Mouse (Mus musculus) retina, adult 2 months (tissue): ENCODE results near the gene Ptn.

Experiments used
- DNase-seq: peaks from one replicate; pipeline ENCODE4 v3.0.0-alpha.2; 2012; ENCODE audit warnings: low read depth, low spot score

Ptn gene

GRCm38 (mm10) chr6:36809747-36810285 is at the start of gene Ptn:
Gene Ptn, minus strand, starts transcription at chr6:36810220.
- DNase-seq = no peak

- no peak for DNase-seq
Measured at GRCm38 (mm10) chr6:36858258-36859041, 48.4 kb upstream of the Ptn start.

- DNase-seq = no peak
Measured at GRCm38 (mm10) chr6:36857627-36858257, 47.7 kb upstream of the Ptn start.

DNA sequence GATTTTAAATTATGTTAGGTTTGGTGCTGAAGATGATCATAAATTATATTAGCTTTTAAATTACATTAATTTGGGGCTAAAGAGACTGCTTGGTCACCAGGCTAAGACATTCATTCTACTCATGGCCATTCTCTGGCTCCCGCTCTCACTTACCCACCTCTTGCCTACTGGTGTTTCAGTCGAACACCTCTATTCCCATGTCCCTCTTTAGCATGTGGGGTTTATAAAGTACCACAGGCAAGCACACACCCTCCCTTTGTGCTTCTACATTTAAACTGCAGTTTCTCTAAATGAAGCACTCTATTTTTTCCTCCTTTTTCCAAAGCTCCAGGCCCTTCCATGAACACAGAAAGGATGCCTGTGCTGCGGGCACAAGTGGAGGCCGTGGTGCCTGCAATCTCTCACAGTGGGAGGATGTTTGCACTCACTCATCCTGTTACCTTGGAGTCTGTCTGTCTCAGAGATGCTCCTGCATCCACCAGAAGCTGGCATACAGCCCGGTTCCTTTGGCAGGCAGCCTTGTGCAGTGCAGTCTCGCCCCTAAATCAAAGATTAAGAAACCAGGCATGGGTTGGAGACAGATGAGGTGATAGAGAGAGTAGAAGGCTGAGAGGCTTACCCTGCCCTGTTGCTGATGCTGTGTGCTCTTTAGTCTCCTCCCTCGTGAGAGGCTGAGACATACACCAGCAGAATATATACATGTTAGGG is 40.6 kb upstream of the Ptn start:
- no peak for DNase-seq

- DNase-seq = no peak
Measured at GRCm38 (mm10) chr6:36845288-36845687, 35.3 kb upstream of the Ptn start.

DNA sequence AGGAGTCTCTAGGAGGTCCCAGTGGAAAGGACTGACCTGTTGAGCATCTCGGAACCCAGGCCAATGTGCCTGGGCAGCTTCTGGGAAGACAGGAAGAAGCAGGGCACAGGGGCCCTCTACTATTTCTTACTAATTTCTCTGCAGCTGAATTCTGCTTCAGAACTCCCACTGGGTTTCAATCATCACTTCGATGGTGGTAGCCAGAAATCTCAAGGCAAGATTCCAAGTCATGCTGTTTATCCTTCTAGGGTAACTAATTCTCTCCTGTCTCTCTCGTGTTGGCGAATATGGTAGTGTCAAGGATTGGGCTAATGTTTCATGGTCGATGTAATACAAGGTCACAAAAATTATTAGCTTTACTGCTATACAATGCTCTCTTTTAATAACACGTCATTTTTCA is 34.2 kb upstream of the Ptn start:
- DNase-seq = no peak

GRCm38 (mm10) chr6:36843031-36843488 is 33.0 kb upstream of the Ptn start:
- no peak for DNase-seq

DNA sequence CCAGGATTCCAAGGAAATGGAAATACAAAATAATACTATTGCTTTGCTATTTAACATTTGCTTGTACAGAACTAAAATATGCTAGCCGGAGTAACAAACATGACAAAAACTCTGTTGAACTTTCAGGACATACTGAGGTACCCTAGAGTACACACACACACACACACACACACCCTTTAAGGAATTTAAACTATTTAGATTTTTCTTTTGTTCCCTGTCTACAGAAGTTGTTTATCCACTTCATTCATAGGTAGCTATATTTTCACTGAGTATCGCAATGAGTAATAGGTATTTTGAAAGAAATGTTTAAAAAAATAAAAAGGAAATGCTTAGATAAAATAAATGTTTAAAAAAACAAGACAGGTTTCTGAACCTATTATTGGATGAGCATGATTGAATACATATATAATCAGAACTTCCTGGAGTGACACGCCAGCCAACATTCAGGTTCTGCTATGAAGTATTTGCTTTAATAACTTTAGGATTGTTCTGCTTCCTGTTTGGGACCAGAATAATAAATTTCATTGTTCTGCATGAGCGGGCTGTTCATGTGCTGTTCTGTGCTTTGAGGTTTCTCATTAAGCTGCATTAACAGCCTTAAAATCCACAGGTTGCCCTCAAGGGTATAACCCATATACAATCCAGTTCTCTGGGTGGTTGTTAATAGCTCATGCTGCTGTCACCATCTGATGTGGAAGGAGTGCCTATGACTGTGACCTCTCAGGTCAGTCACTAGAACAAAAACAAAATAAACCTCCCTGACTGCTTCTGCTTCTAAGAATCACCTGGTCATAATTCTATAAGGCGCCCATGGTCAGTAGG is 32.3 kb upstream of the Ptn start:
- no peak for DNase-seq

GRCm38 (mm10) chr6:36841701-36842100 is 31.7 kb upstream of the Ptn start:
- DNase-seq = no peak

DNA sequence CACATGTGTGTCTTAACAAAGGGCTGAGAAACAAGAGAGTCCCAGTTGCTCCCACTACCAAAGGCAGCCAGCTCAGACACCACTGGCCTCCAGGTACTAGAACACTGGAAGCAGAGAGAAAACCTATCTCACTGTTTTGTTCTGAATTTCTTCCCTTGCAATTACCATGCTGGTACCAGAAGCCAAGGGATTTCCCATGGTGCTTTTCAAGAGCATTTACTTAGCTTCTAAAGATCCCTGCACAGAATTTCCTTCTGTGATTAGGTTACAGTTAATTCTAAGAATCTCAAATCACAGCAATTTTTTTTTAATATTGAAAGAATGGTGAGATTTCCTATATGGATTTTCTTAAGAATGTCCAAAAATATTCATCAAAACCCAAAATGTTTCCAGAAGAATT is 31.2 kb upstream of the Ptn start:
- no peak for DNase-seq

GRCm38 (mm10) chr6:36838747-36839146 is 28.7 kb upstream of the Ptn start:
- DNase-seq = no peak

DNA sequence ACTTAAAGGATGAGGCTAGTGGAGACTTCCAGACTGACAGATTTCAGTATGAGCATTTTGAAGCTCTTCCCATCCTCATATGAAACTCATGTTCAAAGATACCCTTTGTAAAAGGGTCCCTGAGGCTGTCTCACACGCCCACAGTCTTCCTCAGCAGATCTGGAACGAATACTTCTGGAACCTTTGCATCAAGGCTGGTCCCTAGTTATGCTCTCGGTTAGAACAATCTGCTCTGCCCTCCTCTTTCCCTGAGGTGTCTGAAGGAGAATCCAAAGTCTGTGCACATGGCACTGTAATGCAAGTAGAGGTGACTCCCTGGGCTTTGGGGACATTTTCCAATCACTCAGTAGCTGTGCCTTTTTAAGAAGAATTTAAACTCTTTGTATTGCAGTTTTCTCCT is 25.3 kb upstream of the Ptn start:
- DNase-seq = no peak

DNA sequence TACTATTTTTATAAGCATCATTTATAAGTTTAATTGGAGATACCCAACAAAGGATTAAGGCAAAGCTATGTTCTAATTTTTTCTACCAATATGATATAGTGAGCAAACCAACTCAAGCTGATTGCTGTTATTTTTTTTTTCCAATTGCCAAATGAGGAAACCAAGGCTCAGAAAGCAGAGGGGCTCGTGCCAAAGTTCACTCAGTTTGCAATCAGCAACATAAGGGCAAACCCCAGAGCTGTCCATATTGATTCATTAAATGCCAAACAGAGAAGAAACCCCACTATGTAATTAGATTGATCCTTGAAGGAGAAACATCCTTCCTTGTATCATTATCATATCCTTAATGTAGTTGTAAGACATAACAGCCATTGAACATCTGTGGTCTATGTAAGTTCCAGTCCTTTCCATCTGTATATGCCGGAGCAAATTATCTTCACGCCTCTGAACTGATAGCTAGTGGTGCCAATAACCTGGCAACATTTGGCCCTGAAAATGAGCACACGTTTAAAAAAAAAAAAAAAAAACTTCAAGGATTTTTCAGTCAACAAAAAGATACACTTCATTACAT is 24.8 kb upstream of the Ptn start:
- no peak for DNase-seq

- no peak for DNase-seq
Measured at GRCm38 (mm10) chr6:36832681-36833080, 22.7 kb upstream of the Ptn start.

- no peak for DNase-seq
Measured at GRCm38 (mm10) chr6:36832207-36832606, 22.2 kb upstream of the Ptn start.

- no peak for DNase-seq
Measured at GRCm38 (mm10) chr6:36830371-36830925, 20.4 kb upstream of the Ptn start.

- DNase-seq = no peak
Measured at GRCm38 (mm10) chr6:36819784-36820050, 9.7 kb upstream of the Ptn start.

DNA sequence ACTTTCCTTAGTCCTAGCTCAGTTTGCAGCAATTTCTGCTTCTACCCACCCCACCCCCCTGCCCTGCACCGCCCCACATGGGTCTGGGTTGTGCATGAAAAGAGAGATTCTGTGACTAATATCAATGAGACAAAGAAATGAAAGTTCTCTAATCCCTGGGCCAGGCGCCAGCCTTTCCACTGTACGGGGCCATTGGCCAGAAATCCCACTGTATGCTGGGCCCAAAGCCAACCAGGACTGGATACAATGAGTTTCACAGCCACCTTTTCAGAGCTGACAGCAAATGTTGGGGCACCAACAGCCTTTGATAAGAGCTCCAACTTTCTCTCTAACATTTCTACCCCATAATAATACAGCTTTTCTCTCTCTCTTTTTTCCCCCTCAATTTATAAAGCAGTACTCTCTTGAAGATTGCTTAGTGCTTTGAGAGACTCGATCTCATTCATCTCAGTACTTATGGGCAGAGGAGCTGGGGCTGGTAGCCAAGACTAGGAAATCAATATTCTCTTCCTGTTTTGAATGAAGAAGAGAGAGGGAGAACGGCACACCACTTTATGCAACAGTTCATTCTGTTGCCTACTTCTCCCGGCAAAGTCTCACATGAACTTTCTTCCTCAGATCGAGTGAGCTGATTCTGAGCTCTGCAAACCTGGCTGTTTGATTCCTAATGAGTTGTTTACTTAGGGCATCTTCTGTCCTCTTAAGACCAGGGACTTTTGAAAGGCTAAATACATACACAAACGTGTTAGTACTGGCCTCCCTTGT is 9.2 kb upstream of the Ptn start:
- DNase-seq = no peak

DNA sequence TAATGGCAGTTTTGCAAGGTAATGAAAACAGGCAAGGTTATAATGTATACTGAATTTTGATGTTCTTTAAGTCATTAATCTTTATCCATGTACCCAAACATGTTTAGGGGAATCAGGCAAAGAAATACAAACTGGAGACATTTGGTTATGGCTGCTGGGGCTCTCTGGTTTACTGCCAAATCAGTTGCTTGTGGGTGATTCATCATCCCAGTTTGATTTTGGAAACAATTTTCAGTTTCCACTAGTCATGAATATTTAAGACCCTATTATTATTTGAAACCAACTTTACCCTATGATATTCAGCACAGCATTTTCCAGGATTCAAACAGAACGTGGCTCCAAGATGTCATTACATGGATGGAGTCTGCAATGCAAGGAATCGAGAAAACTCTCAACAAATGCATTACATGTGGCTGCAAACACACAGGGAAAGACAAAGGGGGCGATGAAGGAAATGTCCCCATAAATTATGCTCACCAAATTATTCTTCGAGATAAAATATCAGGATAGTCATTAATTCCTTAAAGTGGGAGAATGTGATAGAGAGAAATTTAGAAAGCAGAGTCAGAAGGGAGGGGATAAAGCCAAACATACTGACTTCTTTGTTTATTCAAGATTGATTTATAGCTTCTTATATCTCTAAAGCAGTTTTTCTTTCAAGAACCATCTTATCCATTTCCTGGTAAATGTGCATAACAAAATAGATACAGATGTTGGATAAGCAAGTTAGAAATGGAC is 8.4 kb upstream of the Ptn start:
- no peak for DNase-seq

- DNase-seq = no peak
Measured at GRCm38 (mm10) chr6:36816666-36817065, 6.6 kb upstream of the Ptn start.
